Mouse (Mus musculus) heart, adult 11 months (tissue): ENCODE results near the gene Mrpl20.

Experiments used
- DNase-seq: peaks from one replicate; pipeline ENCODE4 v3.0.0; 2022

The Mrpl20 gene

GRCm38 (mm10) chr4:155856881-155857280 lies 54.2 kb downstream of the Mrpl20 start:
- no peak for DNase-seq

DNA sequence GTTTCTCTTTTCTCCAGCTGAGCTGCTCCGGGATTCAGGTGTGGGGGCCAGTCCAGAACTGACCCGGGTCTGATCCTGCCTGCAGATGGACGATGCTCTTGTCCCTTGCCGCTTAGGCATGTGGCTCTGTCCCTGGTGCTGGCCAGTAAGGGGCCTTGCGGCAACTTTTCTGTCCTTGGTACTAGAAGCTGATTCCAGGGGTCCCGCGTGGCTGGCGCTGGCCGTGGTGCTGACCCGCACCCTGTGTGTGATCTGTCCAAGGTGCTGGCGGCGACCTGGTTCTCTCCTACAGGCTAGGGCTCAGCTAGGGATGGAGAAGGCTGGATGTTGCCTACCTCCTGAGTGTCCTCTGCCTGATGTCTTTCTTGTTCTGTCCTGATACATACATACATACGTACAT lies 56.6 kb downstream of the Mrpl20 start:
- DNase-seq: peak; percentile 90
